Mouse (Mus musculus) stomach, postnatal 0 days (tissue): ENCODE data around the gene Olfr374.

Experiments
- CTCF ChIP-seq: IDR thresholded peaks from 2 replicates; pipeline ENCODE4 v1.5.1; 2016; ENCODE audit warnings: antibody characterized with exemption, low read depth, mild to moderate bottlenecking, moderate library complexity
- EP300 ChIP-seq: optimal IDR thresholded peaks from 2 replicates; pipeline ENCODE3; 2016; ENCODE audit warnings: antibody characterized with exemption

DNA sequence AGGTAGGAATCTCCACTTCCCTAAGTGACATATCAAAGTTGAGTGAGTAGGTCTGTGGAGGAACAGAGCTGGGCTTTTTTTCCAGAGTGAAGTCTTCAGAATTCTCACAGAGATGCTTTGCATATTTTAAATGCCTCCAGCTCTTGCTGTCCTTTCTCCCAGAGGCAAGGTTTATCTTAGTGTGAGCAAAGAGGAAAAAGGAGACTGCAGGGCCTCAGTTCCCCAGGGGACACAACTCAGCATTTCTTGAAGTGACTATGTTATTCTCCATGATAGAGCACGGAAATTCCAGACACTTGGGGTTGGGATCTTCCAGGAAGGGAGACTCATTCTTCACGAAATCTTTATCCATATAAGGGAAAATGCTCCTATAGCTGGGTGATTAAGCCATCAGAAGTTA lies 40.4 kb downstream of the Olfr374 start:
- TF ChIP-seq CTCF, result no peak
- no peak for TF ChIP-seq EP300
